Mouse (Mus musculus): Measurements from ENCODE around the gene Cenpl. TPM values are rescaled to one million over a fixed set of nuclear protein-coding genes. Genes with fewer than 3 reads are reported as not detected.
"Not testable (repeated sequence)": the region's sequence is repeated elsewhere in the genome, so short reads cannot be mapped to it uniquely, and the experiment has no call there.

The Cenpl gene
- total RNA-seq (2014; rRNA removed) = 7.0 and 9.5 TPM in 2 replicates
- 1.4 and 1.5 TPM in 2 replicates for polyA plus RNA-seq (2012; rRNA removed)

- WGBS = under 1% methylated on average over 57 of the region's 57 CpGs
- H3K79me2 ChIP-seq (ENCODE audit: control insufficient read depth, insufficient read depth, low read length) = peaks cover 9% of the 10 kb centered on the region; the same call in 1 of the 2 replicates
- peaks cover 13% of the 10 kb centered on the region for H3K4me1 ChIP-seq (ENCODE audit: control insufficient read depth, insufficient read depth, low read length)
- no peaks in the 10 kb centered on the region for H3K27me3 ChIP-seq (ENCODE audit: control insufficient read depth, insufficient read depth, low read length)
- H3K9ac ChIP-seq (ENCODE audit: low read depth, low read length) = peak within 1 kb of the TSS; percentile 74
- H3K4me3 ChIP-seq (ENCODE audit: insufficient read depth, low read depth, low read length) = peak within 1 kb of the TSS; percentile 81
- peak within 1 kb of the TSS; percentile 69 for H3K27ac ChIP-seq (replicated peaks; ENCODE audit: insufficient read depth, low read depth, low read length)
- DNase-seq (ENCODE audit: extremely low read depth, low read depth, low spot score) = peak; percentile 98
- no peaks in the 10 kb centered on the region for H3K36me3 ChIP-seq (ENCODE audit: control insufficient read depth, insufficient read depth, low read length)
- peak; percentile 18; the same call in 1 of the 2 replicates for TF ChIP-seq CTCF (IDR thresholded peaks at IDR 0.05; ENCODE audit: low read depth, low read length)
- TF ChIP-seq POLR2A (IDR thresholded peaks at IDR 0.05; ENCODE audit: extremely low read depth, insufficient read depth, low read length) = 0 out of 2 replicates have a peak, but pooled peaks have one; percentile 11
Measured at GRCm38 (mm10) chr1:161070352-161071271, at the start of gene Cenpl, which contains the start of gene Dars2. Gene Cenpl, plus strand, starts transcription at chr1:161070713. Gene Dars2, minus strand, starts transcription at chr1:161070658.

- DNase-seq (ENCODE audit: extremely low read depth, low read depth, low spot score) = no peak
- TF ChIP-seq CTCF (IDR thresholded peaks at IDR 0.05; ENCODE audit: low read depth, low read length) (no peak), POLR2A (IDR thresholded peaks at IDR 0.05; ENCODE audit: extremely low read depth, insufficient read depth, low read length) (no peak)
- Histone ChIP-seq H3K4me1 (ENCODE audit: control insufficient read depth, insufficient read depth, low read length) (no peaks in the 10 kb centered on the region; the same call in 1 of the 2 replicates), H3K27me3 (ENCODE audit: control insufficient read depth, insufficient read depth, low read length) (no peaks in the 10 kb centered on the region), H3K79me2 (ENCODE audit: control insufficient read depth, insufficient read depth, low read length) (0 out of 2 replicates have a peak, but pooled peaks cover 2% of the 10 kb centered on the region), H3K27ac (replicated peaks; ENCODE audit: insufficient read depth, low read depth, low read length) (no peak overlapping the region), H3K4me3 (ENCODE audit: insufficient read depth, low read depth, low read length) (no peak overlapping the region), H3K36me3 (ENCODE audit: control insufficient read depth, insufficient read depth, low read length) (no peaks in the 10 kb centered on the region; the same call in 1 of the 2 replicates), H3K9ac (ENCODE audit: low read depth, low read length) (no peak overlapping the region)
- 89% methylated on average over 5 of the region's 5 CpGs for WGBS
Measured at GRCm38 (mm10) chr1:161025410-161026210, 44.9 kb upstream of the Cenpl start.

GRCm38 (mm10) chr1:161027196-161027595 is 43.3 kb upstream of the Cenpl start:
- WGBS = 92% methylated on average over 2 of the region's 2 CpGs
- no peak for DNase-seq (ENCODE audit: extremely low read depth, low read depth, low spot score)
- Histone ChIP-seq H3K4me1 (ENCODE audit: control insufficient read depth, insufficient read depth, low read length) (no peaks in the 10 kb centered on the region; the same call in 1 of the 2 replicates), H3K4me3 (ENCODE audit: insufficient read depth, low read depth, low read length) (no peak overlapping the region), H3K27ac (replicated peaks; ENCODE audit: insufficient read depth, low read depth, low read length) (no peak overlapping the region), H3K79me2 (ENCODE audit: control insufficient read depth, insufficient read depth, low read length) (0 out of 2 replicates have a peak, but pooled peaks cover 2% of the 10 kb centered on the region), H3K27me3 (ENCODE audit: control insufficient read depth, insufficient read depth, low read length) (no peaks in the 10 kb centered on the region), H3K9ac (ENCODE audit: low read depth, low read length) (no peak overlapping the region), H3K36me3 (ENCODE audit: control insufficient read depth, insufficient read depth, low read length) (no peaks in the 10 kb centered on the region; the same call in 1 of the 2 replicates)
- TF ChIP-seq POLR2A (IDR thresholded peaks at IDR 0.05; ENCODE audit: extremely low read depth, insufficient read depth, low read length) (no peak), CTCF (IDR thresholded peaks at IDR 0.05; ENCODE audit: low read depth, low read length) (no peak)

- not testable (repeated sequence) for H3K27me3 ChIP-seq (ENCODE audit: control insufficient read depth, insufficient read depth, low read length); H3K27ac ChIP-seq (replicated peaks; ENCODE audit: insufficient read depth, low read depth, low read length); H3K36me3 ChIP-seq (ENCODE audit: control insufficient read depth, insufficient read depth, low read length); H3K4me1 ChIP-seq (ENCODE audit: control insufficient read depth, insufficient read depth, low read length); H3K4me3 ChIP-seq (ENCODE audit: insufficient read depth, low read depth, low read length); DNase-seq (ENCODE audit: extremely low read depth, low read depth, low spot score); H3K9ac ChIP-seq (ENCODE audit: low read depth, low read length); H3K79me2 ChIP-seq (ENCODE audit: control insufficient read depth, insufficient read depth, low read length)
- 90% methylated on average over 1 of the region's 1 CpGs for WGBS
Measured at GRCm38 (mm10) chr1:161028427-161028826, 42.1 kb upstream of the Cenpl start.

- H3K27me3 ChIP-seq (ENCODE audit: control insufficient read depth, insufficient read depth, low read length) = no peaks in the 10 kb centered on the region
- DNase-seq (ENCODE audit: extremely low read depth, low read depth, low spot score) = no peak
- no peak overlapping the region for H3K4me3 ChIP-seq (ENCODE audit: insufficient read depth, low read depth, low read length)
- 94% methylated on average over 3 of the region's 3 CpGs for WGBS
- H3K27ac ChIP-seq (replicated peaks; ENCODE audit: insufficient read depth, low read depth, low read length) = no peak overlapping the region
- TF ChIP-seq CTCF (IDR thresholded peaks at IDR 0.05; ENCODE audit: low read depth, low read length) (no peak), POLR2A (IDR thresholded peaks at IDR 0.05; ENCODE audit: extremely low read depth, insufficient read depth, low read length) (no peak)
- H3K9ac ChIP-seq (ENCODE audit: low read depth, low read length) = no peak overlapping the region
- H3K4me1 ChIP-seq (ENCODE audit: control insufficient read depth, insufficient read depth, low read length) = no peaks in the 10 kb centered on the region; the same call in 1 of the 2 replicates
- H3K36me3 ChIP-seq (ENCODE audit: control insufficient read depth, insufficient read depth, low read length) = no peaks in the 10 kb centered on the region; the same call in 1 of the 2 replicates
- 0 out of 2 replicates have a peak, but pooled peaks cover 2% of the 10 kb centered on the region for H3K79me2 ChIP-seq (ENCODE audit: control insufficient read depth, insufficient read depth, low read length)
Measured at GRCm38 (mm10) chr1:161030058-161030457, 40.5 kb upstream of the Cenpl start.
